Mouse (Mus musculus) ES-Bruce4 (cell line): ENCODE data around the gene Lin7a.

Experiments
- CTCF ChIP-seq: IDR thresholded peaks from one replicate; pipeline ENCODE4 v1.8.1; 2011; ENCODE audit warnings: low read depth, low read length
- POLR2A ChIP-seq: IDR thresholded peaks from one replicate; pipeline ENCODE4 v1.8.1; 2011; ENCODE audit warnings: low read length; ENCODE audit not compliant: insufficient read depth

GRCm38 (mm10) chr10:107405347-107405746 lies 133.9 kb downstream of the Lin7a start:
- no peak for TF ChIP-seq CTCF
- no peak for TF ChIP-seq POLR2A
